Mouse (Mus musculus) small intestine, adult 2 months (tissue): ENCODE results near the gene Muc4.

Experiments
- CTCF ChIP-seq: fragments of 200-500 bp; IDR thresholded peaks from 2 replicates; pipeline ENCODE4 v1.5.1; 2012; ENCODE audit warnings: low read depth, mild to moderate bottlenecking, control low read depth, inconsistent platforms, low read length, moderate library complexity, mixed read lengths; ENCODE audit not compliant: insufficient replicate concordance, insufficient read length; ENCODE audit errors: extremely low read depth
- POLR2A ChIP-seq: fragments of 200-500 bp; IDR thresholded peaks from 2 replicates; pipeline ENCODE4 v1.6.1; 2012; ENCODE audit warnings: low read depth, mild to moderate bottlenecking, control low read depth, inconsistent platforms, low read length, moderate library complexity

DNA sequence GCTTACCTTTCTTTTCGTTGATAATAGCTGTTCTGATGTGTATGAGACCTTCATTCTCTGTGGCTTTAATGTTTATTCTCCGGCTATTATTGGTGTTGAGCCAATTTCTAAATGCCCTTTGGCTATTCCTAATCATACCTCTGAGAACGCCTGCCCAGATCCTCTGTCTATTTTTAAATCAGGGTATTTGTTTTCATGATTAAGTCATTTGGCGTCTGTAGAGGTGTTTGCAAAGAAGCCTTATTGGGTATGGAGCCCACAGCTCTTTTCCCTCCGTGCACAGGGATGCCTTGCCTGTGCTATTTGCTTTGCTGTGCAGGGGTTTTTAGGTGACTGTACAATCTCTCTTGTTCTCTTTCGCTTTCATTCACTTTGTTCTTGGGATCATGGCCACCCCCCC, 22.1 kb upstream of the Muc4 start:
- no peak for TF ChIP-seq POLR2A
- no peak for TF ChIP-seq CTCF
